Mouse (Mus musculus) adrenal gland, postnatal 4 days (tissue): Measurements from ENCODE around the gene Chaf1b. TPM values are rescaled to one million over a fixed set of nuclear protein-coding genes. Genes with fewer than 3 reads are reported as not detected.

ENCODE experiments used
- DNase-seq, 2 experiments: peaks; one replicate each; pipeline ENCODE4 v3.0.0; 2021 to 2022; ENCODE audit warnings: low spot score in 2 of 2, mixed read lengths in 2 of 2
- total RNA-seq, 2 experiments: library from RNA; stranded (reverse); gene quantifications; 2 replicates each; pipeline ENCODE4 v1.2.3; 2021

The Chaf1b gene
- total RNA-seq, 2 experiments from 2014 or later = 26.1 to 28.5 TPM

GRCm38 (mm10) chr16:93912158-93912557 lies 28.5 kb downstream of the Chaf1b start:
- DNase-seq = no peak

GRCm38 (mm10) chr16:93912808-93913207 lies 29.1 kb downstream of the Chaf1b start:
- no peak for DNase-seq

GRCm38 (mm10) chr16:93913881-93914576 lies 30.3 kb downstream of the Chaf1b start:
- no peak for DNase-seq

GRCm38 (mm10) chr16:93915338-93915849 lies 31.7 kb downstream of the Chaf1b start:
- DNase-seq = no peak

DNA sequence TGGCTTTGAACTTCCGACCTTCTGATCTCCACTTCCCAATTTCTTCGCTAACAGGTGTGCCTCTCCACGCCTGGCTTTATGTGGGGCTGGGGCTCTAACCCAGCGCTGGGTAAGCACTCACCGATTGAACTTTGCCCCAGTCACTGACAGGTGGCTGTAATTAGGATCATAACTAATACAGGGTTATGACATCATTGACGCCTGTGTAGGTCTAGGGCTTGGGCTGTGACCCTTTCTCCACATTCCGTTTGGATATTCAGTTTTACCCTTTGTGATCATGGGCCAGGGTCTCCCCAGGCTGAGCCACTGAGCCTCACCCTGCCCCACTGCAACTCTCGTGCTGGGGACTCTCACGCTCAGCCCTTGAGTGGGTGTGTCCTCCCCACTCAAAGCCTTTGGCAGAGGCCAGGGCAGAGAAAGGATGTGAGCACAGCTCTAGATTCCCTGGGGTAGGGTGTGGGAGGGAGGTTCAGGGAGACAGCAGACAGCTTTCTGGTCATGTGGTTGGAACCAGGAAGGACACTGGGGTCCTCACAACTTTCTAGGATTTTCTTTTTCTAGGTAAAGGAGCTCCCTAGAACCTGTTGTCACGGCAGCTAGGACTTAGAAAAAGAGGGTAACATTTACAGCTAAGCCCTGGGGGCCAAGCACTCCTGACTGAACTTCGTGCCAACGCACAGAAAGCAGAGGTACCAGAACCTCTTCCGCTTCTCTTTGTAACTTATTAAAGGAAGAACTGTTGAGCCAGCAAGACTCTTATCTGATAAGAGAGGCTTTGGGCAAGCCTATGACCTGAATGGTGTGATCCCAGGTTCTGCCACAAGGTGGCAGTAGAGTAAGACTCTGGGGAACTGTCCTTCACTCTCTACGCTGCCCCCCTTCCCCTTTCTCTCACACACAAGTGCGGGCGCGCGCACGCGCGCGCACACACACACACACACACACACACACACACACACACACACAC lies 34.3 kb downstream of the Chaf1b start:
- peak; percentile 74 to 75 for DNase-seq

- no peak for DNase-seq
Observed at GRCm38 (mm10) chr16:93918679-93919060, 35.0 kb downstream of the Chaf1b start.

DNA sequence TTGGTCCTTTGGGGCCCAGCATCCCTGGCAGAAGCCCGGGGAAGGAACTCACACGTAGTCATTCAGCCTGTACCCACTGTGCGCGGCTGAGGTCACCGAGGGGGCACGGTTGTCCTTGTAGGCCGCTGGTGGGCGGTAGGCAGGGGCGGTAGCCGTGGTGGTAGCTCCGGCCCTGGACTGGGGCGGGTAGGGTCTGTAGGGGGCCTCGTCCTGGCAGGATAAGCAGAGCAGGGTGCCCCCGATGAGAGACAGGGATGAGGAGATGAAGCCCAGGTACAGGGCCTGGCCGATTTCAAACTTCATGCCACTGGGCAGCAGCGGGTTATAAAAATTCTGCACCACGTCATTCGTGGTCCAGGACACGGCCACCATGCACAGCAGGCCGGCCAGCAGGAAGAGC lies 35.5 kb downstream of the Chaf1b start:
- DNase-seq = no peak

- DNase-seq = no peak
Observed at GRCm38 (mm10) chr16:93920673-93921072, 37.0 kb downstream of the Chaf1b start.

DNA sequence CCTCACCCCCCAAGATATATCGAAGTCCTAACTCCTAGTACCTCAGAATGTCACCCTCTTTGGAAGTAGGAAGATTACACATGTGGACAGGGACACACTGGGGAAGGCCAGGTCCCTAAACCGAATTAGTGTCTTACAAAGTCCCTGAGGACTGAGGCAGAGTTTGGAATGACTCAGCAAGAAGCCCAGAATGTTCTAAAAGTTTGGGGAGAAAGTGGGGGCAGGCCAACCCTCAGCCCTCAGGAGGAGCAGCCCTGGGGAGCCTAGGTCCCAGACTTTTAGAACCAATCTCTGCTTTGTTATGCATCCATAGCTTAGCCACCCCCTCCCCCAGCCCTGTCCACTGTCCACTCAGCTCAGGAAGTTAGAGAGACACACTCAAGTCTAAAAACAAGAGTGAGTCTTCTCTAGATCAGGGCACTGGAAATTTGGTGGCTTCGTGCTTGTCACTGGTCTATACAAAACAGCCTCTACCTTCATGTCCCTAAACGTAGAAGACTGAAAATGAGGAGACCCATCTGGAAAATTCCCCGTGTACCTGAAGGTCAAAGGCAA lies 39.2 kb downstream of the Chaf1b start:
- no peak for DNase-seq

DNA sequence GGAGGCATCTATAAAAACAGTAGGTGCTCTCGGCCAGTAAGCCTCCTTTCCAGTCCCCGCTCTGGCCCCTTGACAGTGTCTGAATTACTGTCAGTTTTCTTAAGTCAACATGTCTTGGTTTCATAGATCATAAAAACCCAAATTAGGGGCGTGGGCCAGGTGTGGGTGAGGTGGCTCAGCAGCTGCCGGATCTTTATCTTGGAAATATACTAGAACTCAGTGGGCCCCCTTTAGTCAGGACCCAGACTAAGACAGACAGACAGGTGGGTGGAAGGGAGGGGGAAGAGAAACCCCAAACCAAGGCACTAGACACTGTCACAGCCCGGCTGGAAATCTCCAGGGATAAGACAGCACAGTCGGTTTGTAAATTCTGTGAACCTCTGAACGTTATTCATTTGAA lies 40.1 kb downstream of the Chaf1b start:
- DNase-seq = no peak

DNA sequence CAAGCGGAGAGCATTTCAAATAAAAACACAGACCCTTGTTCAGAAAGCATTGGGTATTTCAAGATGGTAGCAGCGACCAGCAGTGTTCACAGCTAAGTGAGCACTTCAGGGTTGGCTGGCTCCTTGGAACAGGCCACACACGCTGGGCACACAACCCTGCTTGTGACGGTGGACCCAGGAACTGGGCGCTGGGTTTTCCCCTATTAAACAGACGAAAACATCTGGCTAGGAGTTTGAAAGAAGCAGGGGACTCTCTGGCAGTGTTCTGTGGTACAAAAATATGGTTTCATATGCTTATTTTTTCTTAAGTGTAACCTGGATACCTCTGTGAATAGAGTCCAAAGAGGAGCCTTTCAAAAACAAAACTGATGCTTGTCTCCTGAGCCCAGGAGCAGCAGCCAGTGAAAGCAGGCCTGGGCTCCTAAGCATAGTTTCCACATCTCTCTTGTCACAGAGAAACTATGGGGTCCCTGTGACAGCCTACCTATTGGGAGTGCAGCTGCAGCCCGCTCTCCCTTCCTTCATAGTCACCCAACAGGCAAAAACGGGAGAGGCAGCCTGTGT lies 42.1 kb downstream of the Chaf1b start:
- no peak for DNase-seq

DNA sequence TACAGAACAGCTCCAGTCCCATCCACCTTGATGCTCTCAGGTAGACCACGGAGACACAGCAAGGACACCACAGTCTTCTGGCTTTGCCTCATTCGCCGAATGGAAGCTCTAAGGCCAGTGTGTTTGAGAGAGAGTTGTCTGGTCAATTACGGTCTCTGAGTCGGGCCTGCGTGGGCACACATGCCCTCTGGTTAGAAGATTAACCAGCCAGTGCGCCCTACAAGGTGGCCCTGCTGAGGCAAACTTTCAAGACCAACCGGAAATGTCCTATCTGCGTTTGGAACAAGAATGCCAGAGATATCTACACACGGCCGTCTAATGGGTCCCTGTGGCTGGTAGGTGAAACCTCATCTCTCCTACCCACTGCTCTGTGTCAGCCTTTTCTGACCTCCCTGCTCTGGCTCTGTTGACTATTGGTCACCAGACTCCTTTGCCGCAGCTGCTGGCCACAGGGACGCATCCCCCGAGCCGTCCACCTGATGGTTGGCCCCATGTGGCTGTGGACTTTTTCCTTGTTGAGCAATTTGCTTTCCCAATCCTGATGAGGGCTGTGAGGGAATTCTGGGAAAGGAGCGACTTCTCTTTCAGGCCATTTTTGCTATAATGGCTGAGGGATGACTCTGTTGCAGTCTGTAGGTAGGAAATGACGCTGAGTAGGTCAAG lies 45.8 kb downstream of the Chaf1b start:
- no peak for DNase-seq

DNA sequence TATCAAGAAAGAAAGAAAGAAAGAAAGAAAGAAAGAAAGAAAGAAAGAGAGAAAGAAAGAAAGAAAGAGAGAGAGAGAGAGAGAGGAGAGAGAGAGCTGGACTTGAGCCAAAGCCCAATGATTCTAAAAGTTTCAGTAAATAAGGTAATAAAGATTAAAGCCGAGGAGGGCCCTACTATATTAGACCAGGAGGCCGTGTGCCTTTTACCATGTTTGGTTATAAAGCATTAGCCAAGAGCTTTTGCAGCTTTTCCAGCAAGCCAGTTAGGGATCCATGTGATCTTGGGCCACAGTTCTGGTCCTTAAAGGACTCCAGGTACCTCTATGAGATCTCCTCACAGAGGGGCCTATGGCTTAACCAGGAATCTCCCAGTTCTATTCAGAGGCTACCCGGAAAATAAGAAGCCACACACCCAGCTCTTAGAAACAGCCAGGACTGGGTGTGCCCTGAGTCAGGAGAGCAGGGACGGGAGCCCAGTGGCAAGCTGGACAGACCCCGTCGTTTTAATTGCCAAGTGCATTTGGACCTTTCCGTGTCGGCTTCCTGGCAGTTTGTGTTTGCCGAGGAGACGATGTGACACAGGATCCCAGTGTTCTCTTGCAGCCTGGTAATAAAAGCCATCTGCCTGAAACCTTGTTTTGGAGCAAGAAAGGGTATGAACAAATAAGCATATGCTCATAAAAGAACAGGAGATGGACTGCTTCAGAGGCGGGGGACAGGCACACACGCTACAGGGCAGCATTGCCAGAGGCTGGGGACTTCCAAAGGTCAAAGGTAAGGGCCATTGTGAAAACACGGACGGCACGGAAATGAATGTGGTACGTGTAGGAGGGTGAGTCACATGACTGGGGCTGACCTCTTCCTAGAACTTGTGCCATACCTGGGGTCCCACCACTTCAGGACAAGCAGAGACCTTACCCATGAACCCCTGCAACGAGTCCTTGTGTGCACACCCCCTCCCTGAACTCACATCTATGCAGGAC lies 48.8 kb downstream of the Chaf1b start:
- no peak for DNase-seq

GRCm38 (mm10) chr16:93934588-93934987 lies 50.9 kb downstream of the Chaf1b start:
- DNase-seq = no peak

DNA sequence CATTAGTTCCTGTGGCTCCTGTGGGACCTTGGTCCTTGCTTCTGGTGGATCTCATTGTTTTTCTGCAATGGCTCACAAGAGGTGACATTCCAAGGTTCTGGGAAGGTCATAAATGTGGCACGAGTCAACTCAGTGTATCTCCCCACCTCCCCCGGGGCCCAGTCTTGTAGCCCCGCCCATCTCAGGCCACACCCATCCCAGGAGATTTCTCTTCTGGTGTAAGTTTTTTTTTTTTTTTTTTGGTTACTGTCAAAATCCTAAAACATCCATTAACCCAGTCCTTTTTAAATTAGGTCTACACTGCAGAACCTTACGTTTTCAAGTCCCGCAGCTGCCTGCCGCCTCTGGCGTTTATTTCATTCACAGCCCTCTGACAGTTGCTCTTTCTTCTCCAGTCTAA lies 51.3 kb downstream of the Chaf1b start:
- DNase-seq = no peak

- peak; percentile 23 to 45 for DNase-seq
Observed at GRCm38 (mm10) chr16:93938400-93938846, 54.7 kb downstream of the Chaf1b start.

GRCm38 (mm10) chr16:93939961-93940360 lies 56.3 kb downstream of the Chaf1b start:
- DNase-seq = no peak

- no peak for DNase-seq
Observed at GRCm38 (mm10) chr16:93941781-93942567, 58.3 kb downstream of the Chaf1b start.
